Comparison of ENCODE assay signal across 24 mouse cellular contexts in genomic region chr4:120339371-120339770, GRCm38 (mm10). TPM values are rescaled to one million over a fixed set of nuclear protein-coding genes. Genes with fewer than 3 reads are reported as not detected.
DNase-seq lines count a peak whose midpoint lies in the region; ATAC-seq lines count a peak whose summit lies in the region.
"Had no signal": no experiment of that assay in that cellular context is flagged by ENCODE, and none has a peak within 500 bp of the region (broad histone marks: within the 10 kb centered on the region; RNA-seq: fewer than 3 reads in every experiment).

No protein-coding gene starts in this region.

- no peaks in the 10 kb centered on the region for H3K27me3 ChIP-seq in embryonic facial prominence, embryonic 11.5 days (ENCODE audit: control insufficient read depth, insufficient read depth, low read length)
- H3K27me3 ChIP-seq in embryonic facial prominence, embryonic 10.5 days (replicated peaks; ENCODE audit: low read depth, poor library complexity, severe bottlenecking): no peaks in the 10 kb centered on the region
- H3K27me3 ChIP-seq in neural tube, embryonic 15.5 days (replicated peaks): peaks cover 3% of the 10 kb centered on the region; the same call in 1 of the 2 replicates
- H3K27me3 ChIP-seq in forebrain, embryonic 12.5 days: peaks cover 4% of the 10 kb centered on the region; the same call in 1 of the 2 replicates
- H3K27me3 ChIP-seq: embryonic facial prominence, embryonic 13.5 days; limb, embryonic 15.5 days; midbrain, embryonic 15.5 days had no signal

- H3K9ac ChIP-seq in embryonic facial prominence, embryonic 11.5 days (replicated peaks; ENCODE audit: low read length): no peak overlapping the region
- H3K9ac ChIP-seq in neural tube, embryonic 15.5 days (replicated peaks): no peak overlapping the region
- H3K9ac ChIP-seq in forebrain, embryonic 12.5 days: no peak overlapping the region
- H3K9ac ChIP-seq: embryonic facial prominence, embryonic 13.5 days; hindbrain, embryonic 14.5 days; limb, embryonic 15.5 days; midbrain, embryonic 15.5 days had no signal

- no peak for ATAC-seq in embryonic facial prominence, embryonic 11.5 days (replicated peaks; ENCODE audit: insufficient number of reproducible peaks, low FRiP score, low TSS enrichment, low read depth)
- no peak for ATAC-seq in neural tube, embryonic 15.5 days (ENCODE audit: low FRiP score)
- ATAC-seq in forebrain, embryonic 12.5 days (ENCODE audit: low FRiP score): no peak
- ATAC-seq: forebrain, embryonic 16.5 days; lung, postnatal 0 days; midbrain, embryonic 15.5 days had no signal

- H3K4me1 ChIP-seq in embryonic facial prominence, embryonic 11.5 days (ENCODE audit: control insufficient read depth, insufficient read depth, low read length): no peaks in the 10 kb centered on the region
- H3K4me1 ChIP-seq in embryonic facial prominence, embryonic 10.5 days: peaks cover 5% of the 10 kb centered on the region; the same call in 1 of the 2 replicates
- H3K4me1 ChIP-seq in neural tube, embryonic 15.5 days: no peaks in the 10 kb centered on the region
- H3K4me1 ChIP-seq in forebrain, embryonic 12.5 days: peaks cover 7% of the 10 kb centered on the region
- H3K4me1 ChIP-seq: embryonic facial prominence, embryonic 13.5 days; limb, embryonic 15.5 days; midbrain, embryonic 15.5 days had no signal

- no peaks in the 10 kb centered on the region for H3K36me3 ChIP-seq in embryonic facial prominence, embryonic 11.5 days (replicated peaks; ENCODE audit: control insufficient read depth, insufficient read depth, low read depth, low read length)
- H3K36me3 ChIP-seq in embryonic facial prominence, embryonic 10.5 days (replicated peaks): no peaks in the 10 kb centered on the region
- H3K36me3 ChIP-seq in neural tube, embryonic 15.5 days: no peaks in the 10 kb centered on the region
- H3K36me3 ChIP-seq in forebrain, embryonic 12.5 days (replicated peaks): no peaks in the 10 kb centered on the region
- H3K36me3 ChIP-seq: embryonic facial prominence, embryonic 13.5 days; G1E; limb, embryonic 15.5 days; midbrain, embryonic 15.5 days had no signal

- H3K4me2 ChIP-seq in embryonic facial prominence, embryonic 11.5 days (ENCODE audit: low read depth, low read length): no peak overlapping the region
- no peak overlapping the region for H3K4me2 ChIP-seq in neural tube, embryonic 15.5 days
- no peak overlapping the region for H3K4me2 ChIP-seq in forebrain, embryonic 12.5 days
- H3K4me2 ChIP-seq: embryonic facial prominence, embryonic 13.5 days; heart, embryonic 11.5 days; hindbrain, embryonic 14.5 days; limb, embryonic 15.5 days; midbrain, embryonic 15.5 days had no signal

- 10% methylated on average over 4 of the region's 4 CpGs for WGBS in embryonic facial prominence, embryonic 11.5 days
- 14% methylated on average over 4 of the region's 4 CpGs for WGBS in embryonic facial prominence, embryonic 10.5 days
- 24% methylated on average over 4 of the region's 4 CpGs for WGBS in neural tube, embryonic 15.5 days
- WGBS in forebrain, embryonic 12.5 days: 23% methylated on average over 4 of the region's 4 CpGs

- H3K27ac ChIP-seq in embryonic facial prominence, embryonic 11.5 days (replicated peaks; ENCODE audit: low read depth, low read length): no peak overlapping the region
- H3K27ac ChIP-seq in embryonic facial prominence, embryonic 10.5 days (replicated peaks): no peak overlapping the region
- no peak overlapping the region for H3K27ac ChIP-seq in neural tube, embryonic 15.5 days (replicated peaks)
- no peak overlapping the region for H3K27ac ChIP-seq in forebrain, embryonic 12.5 days
- H3K27ac ChIP-seq: embryonic facial prominence, embryonic 13.5 days; hindbrain, embryonic 14.5 days; limb, embryonic 15.5 days; midbrain, embryonic 15.5 days had no signal

- no peaks in the 10 kb centered on the region for H3K9me3 ChIP-seq in embryonic facial prominence, embryonic 11.5 days (replicated peaks; ENCODE audit: control insufficient read depth, low read length)
- H3K9me3 ChIP-seq in embryonic facial prominence, embryonic 10.5 days: no peaks in the 10 kb centered on the region
- H3K9me3 ChIP-seq in neural tube, embryonic 15.5 days (replicated peaks): no peaks in the 10 kb centered on the region
- H3K9me3 ChIP-seq in forebrain, embryonic 12.5 days: no peaks in the 10 kb centered on the region
- H3K9me3 ChIP-seq: embryonic facial prominence, embryonic 13.5 days; limb, embryonic 15.5 days; midbrain, embryonic 15.5 days had no signal

- H3K4me3 ChIP-seq in embryonic facial prominence, embryonic 11.5 days (ENCODE audit: low read depth, low read length): no peak overlapping the region
- no peak overlapping the region for H3K4me3 ChIP-seq in embryonic facial prominence, embryonic 10.5 days
- no peak overlapping the region for H3K4me3 ChIP-seq in neural tube, embryonic 15.5 days (replicated peaks)
- no peak overlapping the region for H3K4me3 ChIP-seq in forebrain, embryonic 12.5 days (replicated peaks)
- H3K4me3 ChIP-seq: embryonic facial prominence, embryonic 13.5 days; limb, embryonic 15.5 days; midbrain, embryonic 15.5 days; myocyte had no signal

- peak; percentile 12 for DNase-seq in embryonic facial prominence, embryonic 11.5 days (ENCODE audit: low spot score)
- DNase-seq in embryonic facial prominence, embryonic 10.5 days (ENCODE audit: low spot score): no peak
- DNase-seq in neural tube, embryonic 10.5 days (ENCODE audit: extremely low spot score, low spot score): peak; percentile 27
- peak; percentile 38 for DNase-seq in embryo, embryonic 11 days
- DNase-seq in layer of hippocampus, postnatal 36 days: no peak
- DNase-seq: cerebellum, adult 11-12 months; cerebellum, postnatal 25 days; gastrocnemius, postnatal 25 days; heart, postnatal 10 days; right cerebral cortex, adult 18-20 months; thymus, postnatal 14 days had no signal

RNA-seq across cellular contexts. Expression of gene Foxo6, which starts 52.2 kb away (rescaled TPM):
- polyA plus RNA-seq in embryonic facial prominence, embryonic 11.5 days (2014; fragmentation: Nextera tagmentation; extraction: Ambion mirVana): 0.69 and 0.79 TPM in 2 replicates
- 0.05 and 0.21 TPM in 2 replicates for polyA plus RNA-seq in embryonic facial prominence, embryonic 10.5 days (2016; fragmentation: Nextera tagmentation; extraction: Ambion mirVana)
- 0.63 and 1.0 TPM in 2 replicates for polyA plus RNA-seq in neural tube, embryonic 15.5 days (2015; fragmentation: Nextera tagmentation; extraction: Ambion mirVana)
- 0.96 and 1.1 TPM in 2 replicates for polyA plus RNA-seq in forebrain, embryonic 12.5 days (2016; fragmentation: Nextera tagmentation; extraction: Ambion mirVana)
- total RNA-seq in layer of hippocampus, postnatal 36 days (2021): 10 to 100 TPM; 37.1 to 38.6 TPM
- total RNA-seq: G1E; neutrophil, adult 5-6 weeks had no signal
- polyA plus RNA-seq: G1E; liver, embryonic 16.5 days had no signal

Comparison
In these comparisons a context has a peak if more than half of its experiments do, and no peak if none do; other contexts are left out.
1. DNase-seq: peak in embryonic facial prominence, embryonic 11.5 days (single experiment), neural tube, embryonic 10.5 days (single experiment) and embryo, embryonic 11 days (single experiment); none in embryonic facial prominence, embryonic 10.5 days (single experiment) and layer of hippocampus, postnatal 36 days (0 of 2).